Mouse (Mus musculus) hematopoietic stem cell, adult 5-6 weeks (primary cell): Measurements from ENCODE around the gene 9130213A22Rik. TPM values are rescaled to one million over a fixed set of nuclear protein-coding genes. Genes with fewer than 3 reads are reported as not detected.

Experiments
- ATAC-seq, 2 experiments: fragments of 125-278 bp in 1 of 2; replicated peaks in 1 of 2; 2 replicates each; pipeline ENCODE4 v1.8.0; 2016 to 2017; ENCODE audit warnings: inconsistent platforms in 2 of 2, mild to moderate bottlenecking in 2 of 2, moderate number of reproducible peaks in 2 of 2, low read depth in 1 of 2, moderate TSS enrichment in 1 of 2; ENCODE audit not compliant: low FRiP score in 2 of 2, poor library complexity in 2 of 2, severe bottlenecking in 2 of 2, insufficient read depth in 1 of 2, low TSS enrichment in 1 of 2
- total RNA-seq: library from RNA; stranded (forward); fragments of 172-1452, 232-1000 nt; gene quantifications from 2 replicates; pipeline ENCODE4 v1.2.3, GENCODE M21; 2017

9130213A22Rik gene
- total RNA-seq, 1 experiment from 2014 or later: not detected

DNA sequence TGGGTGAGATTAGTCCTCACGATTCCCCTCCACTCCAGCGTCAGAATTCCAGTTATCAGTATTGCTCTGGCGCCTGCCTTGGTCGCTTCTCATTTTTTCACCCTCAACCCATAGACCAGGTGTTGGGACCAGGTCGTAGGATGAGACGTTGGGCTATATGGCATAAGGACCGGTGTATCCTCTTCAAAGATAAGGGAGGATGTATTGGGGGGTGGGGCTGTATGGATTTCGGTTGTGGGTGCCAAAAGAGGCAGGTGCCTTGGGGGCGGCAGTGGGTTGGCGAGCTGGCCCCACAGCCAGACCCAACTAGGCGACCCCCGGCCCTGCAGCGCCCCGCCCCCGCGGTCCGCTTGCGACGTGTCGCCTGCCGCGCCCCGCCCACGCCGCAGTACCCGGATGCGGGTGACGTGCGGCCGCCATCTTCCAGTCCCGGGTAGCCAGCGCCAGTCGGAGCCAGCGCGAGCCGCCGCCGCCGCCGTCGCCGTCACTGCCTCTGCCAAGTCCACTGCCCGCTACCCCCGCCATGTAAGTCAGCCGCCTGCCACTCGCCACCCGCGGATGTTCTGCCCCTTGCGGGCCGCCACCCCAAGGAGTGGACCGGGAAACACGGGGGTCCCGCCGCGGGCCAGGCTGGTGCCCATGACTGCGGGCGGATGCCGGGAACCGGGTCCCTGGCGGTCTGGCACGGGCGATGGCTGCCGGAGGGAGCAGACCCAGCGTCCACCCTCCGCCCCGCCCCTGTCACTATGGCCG, 34.1 kb downstream of the 9130213A22Rik start, which contains the start of gene Vamp2:
TSS of gene Vamp2 (plus strand) at position 388 of the 753 bp plus-strand sequence.
- peak; percentile 44 to 68; a peak in 3 of 4 replicates for ATAC-seq

DNA sequence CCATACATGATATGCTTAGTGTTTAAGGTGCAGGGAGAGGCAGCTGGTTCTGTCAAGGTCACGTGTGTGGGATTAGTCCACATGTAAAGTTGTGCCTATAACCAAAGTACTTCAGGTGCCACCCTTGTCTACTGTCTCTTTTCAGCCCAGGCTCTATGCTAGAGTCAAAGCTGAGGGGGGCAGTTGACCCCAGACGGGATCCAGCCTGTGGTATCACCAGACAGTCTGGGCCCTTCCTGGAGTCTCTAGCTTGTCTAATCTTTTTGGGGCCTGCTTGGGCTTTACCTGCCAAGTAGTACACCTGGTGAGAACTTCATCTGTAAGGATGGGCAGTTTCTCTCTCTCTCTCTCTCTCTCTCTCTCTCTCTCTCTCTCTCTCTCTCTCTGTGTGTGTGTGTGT, 34.8 kb downstream of the 9130213A22Rik start:
- ATAC-seq: no peak

GRCm38 (mm10) chr11:69087082-69087481, 35.3 kb downstream of the 9130213A22Rik start:
- ATAC-seq: no peak

- no peak for ATAC-seq
Observed at GRCm38 (mm10) chr11:69086390-69086789, 36.0 kb downstream of the 9130213A22Rik start.

DNA sequence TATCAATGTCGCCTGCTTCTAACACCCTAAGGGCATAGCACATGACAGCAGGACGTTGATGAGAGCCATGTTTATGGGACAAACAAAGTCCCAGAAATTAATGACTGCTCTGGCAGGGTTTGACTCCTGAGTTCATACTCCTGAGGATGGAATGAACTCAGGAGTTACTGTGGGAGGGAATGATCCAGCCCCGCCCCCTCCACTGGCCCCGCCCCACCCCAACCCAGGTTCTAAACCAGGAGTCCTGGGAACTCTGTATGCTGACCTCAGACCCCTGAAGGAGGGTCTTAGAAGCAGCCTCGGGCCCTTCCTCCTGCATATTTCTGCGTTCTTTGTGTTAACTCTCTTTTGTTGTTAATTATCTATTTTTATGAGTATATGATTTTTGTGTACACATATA, 36.8 kb downstream of the 9130213A22Rik start:
- ATAC-seq: no peak

- no peak for ATAC-seq
Observed at GRCm38 (mm10) chr11:69081613-69082012, 40.8 kb downstream of the 9130213A22Rik start.

DNA sequence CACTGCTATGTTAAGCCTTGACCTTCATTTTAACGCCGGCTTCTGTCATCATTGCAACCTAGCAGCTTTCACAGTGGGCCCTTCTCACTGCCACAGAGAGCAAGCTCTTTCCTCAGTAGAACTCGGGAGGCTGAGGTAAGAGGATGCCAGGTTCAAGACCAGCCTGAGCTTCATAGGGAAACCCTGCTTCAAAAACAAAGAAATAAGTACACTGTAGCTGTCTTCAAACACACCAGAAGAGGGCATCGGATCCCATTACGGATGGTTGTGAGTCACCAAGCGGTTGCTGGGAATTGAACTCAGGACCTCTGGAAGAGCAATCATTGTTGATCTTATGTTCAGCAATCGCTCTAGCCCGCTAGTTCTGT, 41.5 kb downstream of the 9130213A22Rik start:
- ATAC-seq: no peak

- no peak for ATAC-seq
Observed at GRCm38 (mm10) chr11:69080102-69080854, 42.1 kb downstream of the 9130213A22Rik start.

DNA sequence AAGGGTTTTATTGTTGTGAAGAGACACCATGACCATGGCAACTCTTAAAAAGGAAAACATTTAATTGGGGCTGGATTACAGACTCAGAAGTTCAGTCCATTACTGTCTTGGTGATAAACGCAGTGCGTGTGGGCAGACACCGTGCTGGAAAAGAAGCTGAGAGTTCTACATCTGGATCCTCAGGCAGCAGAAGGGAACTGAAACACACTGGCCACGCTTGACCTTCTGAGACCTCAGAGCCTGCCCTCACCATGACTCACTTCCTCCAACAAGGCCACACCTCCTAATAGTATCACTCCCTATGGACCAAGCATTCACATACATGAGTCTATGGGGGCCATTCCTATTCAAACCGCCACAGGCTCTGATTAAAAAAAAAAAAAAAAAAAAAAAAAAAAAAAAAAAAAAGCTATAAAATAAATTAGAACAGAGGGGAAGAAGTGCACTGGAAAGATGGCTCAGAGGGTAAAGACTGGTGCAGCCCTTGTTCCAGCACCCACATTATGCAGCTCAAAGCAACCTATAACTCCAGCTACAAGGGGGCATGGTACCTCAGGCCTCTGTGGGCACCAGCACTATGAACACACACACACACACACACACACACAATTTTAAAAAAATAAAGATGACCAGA, 43.5 kb downstream of the 9130213A22Rik start:
- ATAC-seq: no peak

- ATAC-seq: no peak
Observed at GRCm38 (mm10) chr11:69078041-69078440, 44.3 kb downstream of the 9130213A22Rik start.

GRCm38 (mm10) chr11:69077316-69077715, 45.1 kb downstream of the 9130213A22Rik start:
- no peak for ATAC-seq

- no peak for ATAC-seq
Observed at GRCm38 (mm10) chr11:69076572-69076971, 45.8 kb downstream of the 9130213A22Rik start.

- ATAC-seq: no peak
Observed at GRCm38 (mm10) chr11:69075764-69076479, 46.5 kb downstream of the 9130213A22Rik start.

DNA sequence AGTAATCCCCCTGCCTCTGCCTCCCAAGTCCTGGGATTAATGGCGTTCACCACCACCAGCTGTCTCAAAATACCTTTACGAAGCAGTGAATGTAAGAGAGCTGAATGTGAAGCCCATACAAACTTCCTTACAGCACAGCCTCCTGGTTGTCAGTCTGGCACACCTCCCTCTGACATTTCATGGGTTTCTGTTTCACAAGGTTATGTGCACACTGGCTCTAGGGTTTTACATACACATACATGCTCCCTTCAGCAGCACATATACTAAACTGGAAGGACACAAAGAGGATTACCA, 47.7 kb downstream of the 9130213A22Rik start:
- no peak for ATAC-seq

- ATAC-seq: peak in 1 of 2 experiments; percentile 14; a peak in 1 of 4 replicates
Observed at GRCm38 (mm10) chr11:69073951-69074775, 48.2 kb downstream of the 9130213A22Rik start.

- ATAC-seq: peak; percentile 75 to 83
Observed at GRCm38 (mm10) chr11:69073065-69073888, 49.1 kb downstream of the 9130213A22Rik start.
